Mouse (Mus musculus) heart, postnatal 25 days (tissue): Measurements from ENCODE around the gene Asic2. TPM values are rescaled to one million over a fixed set of nuclear protein-coding genes. Genes with fewer than 3 reads are reported as not detected.

ENCODE experiments used
- DNase-seq: peaks from one replicate; pipeline ENCODE4 v3.0.0; 2022; ENCODE audit warnings: low spot score
- intact Hi-C: fragments of 180-260 bp; cut with DNase I; formaldehyde crosslinking; loops from one replicate; pipeline ENCODE4 v1.15.1; 2025
- total RNA-seq, 2 experiments: library from RNA; stranded (reverse); gene quantifications; 2 replicates each; pipeline ENCODE4 v1.2.3; 2021

The Asic2 gene
- total RNA-seq, 2 experiments from 2014 or later: not detected

GRCm38 (mm10) chr11:81582161-81582560 lies 386.1 kb downstream of the Asic2 start:
- no peak for DNase-seq
- intact Hi-C loops: no loop called here

- intact Hi-C loops: no loop called here
- no peak for DNase-seq
These were observed 388.5 kb downstream of the Asic2 start for GRCm38 (mm10) chr11:81579753-81580152.

GRCm38 (mm10) chr11:81570406-81570805 lies 397.9 kb downstream of the Asic2 start:
- intact Hi-C loops: no loop called here
- no peak for DNase-seq

GRCm38 (mm10) chr11:81564857-81565256 lies 403.4 kb downstream of the Asic2 start:
- DNase-seq: no peak
- intact Hi-C loops: no loop called here

GRCm38 (mm10) chr11:81560374-81560773 lies 407.9 kb downstream of the Asic2 start:
- intact Hi-C loops: no loop called here
- DNase-seq: no peak

- DNase-seq: no peak
- intact Hi-C loops: no loop called here
These were observed 425.1 kb downstream of the Asic2 start for GRCm38 (mm10) chr11:81543189-81543588.

- intact Hi-C loops: loop anchor here (2.0 kb wide), 1 partner anchor 628 kb away; no protein-coding TSS in a partner anchor
- DNase-seq: no peak
These were observed 433.0 kb downstream of the Asic2 start for GRCm38 (mm10) chr11:81535121-81535717.

- DNase-seq: no peak
- intact Hi-C loops: loop anchor here (2.0 kb wide), 1 partner anchor 628 kb away; no protein-coding TSS in a partner anchor
These were observed 433.6 kb downstream of the Asic2 start for GRCm38 (mm10) chr11:81534686-81535085.

- intact Hi-C loops: no loop called here
These were observed 436.4 kb downstream of the Asic2 start for GRCm38 (mm10) chr11:81531906-81532305.

GRCm38 (mm10) chr11:81522927-81523326 lies 445.3 kb downstream of the Asic2 start:
- no peak for DNase-seq
- intact Hi-C loops: no loop called here

More at GRCm38 (mm10) chr11:81531906-81532305, 436.4 kb downstream of the Asic2 start:
- DNase-seq: no peak

- DNase-seq: no peak
- intact Hi-C loops: no loop called here
These were observed 446.4 kb downstream of the Asic2 start for GRCm38 (mm10) chr11:81521881-81522280.

GRCm38 (mm10) chr11:81518001-81518955 lies 450.0 kb downstream of the Asic2 start:
- DNase-seq: no peak
- intact Hi-C loops: no loop called here

GRCm38 (mm10) chr11:81515754-81516153 lies 452.5 kb downstream of the Asic2 start:
- no peak for DNase-seq
- intact Hi-C loops: no loop called here

- intact Hi-C loops: no loop called here
- no peak for DNase-seq
These were observed 455.8 kb downstream of the Asic2 start for GRCm38 (mm10) chr11:81512434-81512833.

- intact Hi-C loops: no loop called here
- no peak for DNase-seq
These were observed 456.9 kb downstream of the Asic2 start for GRCm38 (mm10) chr11:81511401-81511800.

- intact Hi-C loops: no loop called here
These were observed 459.6 kb downstream of the Asic2 start for GRCm38 (mm10) chr11:81508385-81509233.

GRCm38 (mm10) chr11:81504791-81505430 lies 463.3 kb downstream of the Asic2 start:
- DNase-seq: no peak
- intact Hi-C loops: no loop called here

More at GRCm38 (mm10) chr11:81508385-81509233, 459.6 kb downstream of the Asic2 start:
- DNase-seq: no peak

GRCm38 (mm10) chr11:81501473-81502246 lies 466.6 kb downstream of the Asic2 start:
- intact Hi-C loops: no loop called here
- no peak for DNase-seq

GRCm38 (mm10) chr11:81498990-81499389 lies 469.3 kb downstream of the Asic2 start:
- no peak for DNase-seq
- intact Hi-C loops: no loop called here
